Mouse (Mus musculus) lung, adult 18-20 months (tissue): Measurements from ENCODE around the gene Krt80.
A peak's percentile ranks its signal among the peaks of the same experiment; 100 is the strongest.

Source experiments
- DNase-seq, 2 experiments: peaks; one replicate each; pipeline ENCODE4 v3.0.0; 2022; ENCODE audit warnings: mixed read lengths in 2 of 2

Gene Krt80

DNA sequence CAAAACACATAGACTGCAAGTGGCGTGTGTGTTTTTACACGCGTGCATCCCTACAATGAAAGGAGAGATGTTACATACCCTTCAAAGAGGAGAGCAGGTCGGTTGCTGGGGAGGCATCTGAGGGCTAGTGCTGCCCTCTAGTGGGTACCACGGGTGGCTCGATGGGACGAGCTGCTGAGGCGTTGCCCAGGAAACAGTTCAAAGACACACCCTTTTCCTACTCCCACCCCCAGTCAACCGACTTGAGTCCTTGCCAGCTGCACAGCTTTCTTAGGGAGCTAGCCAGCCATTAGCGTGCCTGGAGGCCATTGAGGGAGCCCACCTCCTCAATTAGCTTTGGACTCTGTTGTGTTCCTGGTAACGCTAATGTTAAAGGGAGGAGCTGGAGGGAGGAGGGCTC, 54.1 kb downstream of the Krt80 start:
- peak; percentile 92 to 95 for DNase-seq

- DNase-seq: no peak
These were observed 54.6 kb downstream of the Krt80 start for GRCm38 (mm10) chr15:101315378-101315777.

DNA sequence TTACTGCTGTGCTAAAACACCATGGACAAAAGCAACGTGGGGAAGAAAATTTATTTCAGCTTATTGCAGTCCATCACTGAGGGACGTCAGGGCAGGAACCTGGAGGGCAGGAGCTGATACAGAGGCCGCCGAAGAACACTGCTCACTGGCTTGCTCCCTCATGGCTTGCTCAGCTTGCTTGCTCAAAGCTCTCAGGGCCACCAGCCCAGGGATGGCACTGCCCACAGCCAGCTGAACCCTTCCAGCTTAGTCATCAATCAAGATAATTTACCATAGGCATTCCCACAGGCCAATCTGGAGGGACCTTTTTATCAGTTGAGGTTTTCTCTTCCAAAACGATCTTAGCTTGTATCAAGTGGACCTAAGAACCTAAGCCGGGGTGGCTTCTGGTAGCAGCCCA, 58.0 kb downstream of the Krt80 start:
- DNase-seq: no peak

DNA sequence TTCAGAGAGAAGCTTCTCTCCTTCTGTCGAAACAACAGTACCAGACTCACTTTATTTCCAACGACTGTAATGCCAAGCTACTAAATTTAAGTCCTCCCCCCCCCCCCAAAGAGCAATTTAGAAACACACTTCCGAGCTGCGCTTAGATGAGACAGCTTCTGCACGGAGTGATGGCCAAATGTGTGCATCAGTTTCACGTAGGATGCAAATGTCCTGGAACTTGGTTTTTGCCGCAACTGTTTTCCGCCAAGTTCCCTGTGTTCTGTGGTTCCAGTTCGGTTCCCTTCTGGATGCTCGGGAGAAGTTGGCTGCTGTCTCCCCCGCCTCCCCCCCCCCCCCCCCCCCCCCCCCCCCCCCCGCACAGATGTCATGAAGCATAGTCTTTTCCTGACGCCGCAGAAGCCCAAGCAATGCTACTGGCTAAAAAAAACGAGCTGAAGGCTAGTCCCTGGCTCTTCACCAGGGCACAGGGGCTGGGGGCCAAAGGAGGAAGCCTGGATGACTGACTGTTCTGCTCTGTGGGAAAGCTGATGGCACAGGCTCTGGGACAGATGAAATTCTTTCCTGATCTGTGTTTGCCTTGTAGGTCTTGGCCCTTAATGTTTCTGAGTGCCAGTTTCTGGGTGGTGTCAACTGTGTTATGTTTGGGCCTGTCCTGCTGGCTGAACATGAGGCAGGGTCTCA, 58.7 kb downstream of the Krt80 start:
- no peak for DNase-seq

DNA sequence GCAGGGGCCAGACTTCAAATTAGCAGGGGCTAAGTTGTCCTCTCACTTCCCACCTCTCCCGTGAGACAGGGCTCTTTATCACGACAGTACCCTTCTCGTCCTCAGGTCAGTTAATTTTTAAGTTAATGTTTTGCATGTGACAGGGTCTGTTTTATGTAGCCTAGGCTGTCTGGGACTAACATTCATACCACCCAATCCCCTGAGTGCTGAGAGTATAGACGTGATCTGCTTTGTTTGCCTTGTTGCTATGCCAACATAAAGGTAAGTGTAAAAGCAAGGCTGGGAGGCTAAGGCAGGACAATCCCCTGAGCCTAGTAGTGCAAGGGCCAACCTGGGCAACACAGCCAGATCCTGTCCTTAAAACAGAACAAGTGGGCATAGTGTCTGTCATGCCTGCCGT, 60.5 kb downstream of the Krt80 start:
- no peak for DNase-seq

GRCm38 (mm10) chr15:101308440-101309348, 61.3 kb downstream of the Krt80 start:
- no peak for DNase-seq

- no peak for DNase-seq
These were observed 63.5 kb downstream of the Krt80 start for GRCm38 (mm10) chr15:101306459-101306858.

GRCm38 (mm10) chr15:101303830-101304229, 66.1 kb downstream of the Krt80 start:
- no peak for DNase-seq

- DNase-seq: no peak
These were observed 67.8 kb downstream of the Krt80 start for GRCm38 (mm10) chr15:101302201-101302600.

- no peak for DNase-seq
These were observed 69.8 kb downstream of the Krt80 start for GRCm38 (mm10) chr15:101300128-101300527.

GRCm38 (mm10) chr15:101299480-101299960, 70.4 kb downstream of the Krt80 start:
- no peak for DNase-seq

- no peak for DNase-seq
These were observed 71.4 kb downstream of the Krt80 start for GRCm38 (mm10) chr15:101298550-101298949.

DNA sequence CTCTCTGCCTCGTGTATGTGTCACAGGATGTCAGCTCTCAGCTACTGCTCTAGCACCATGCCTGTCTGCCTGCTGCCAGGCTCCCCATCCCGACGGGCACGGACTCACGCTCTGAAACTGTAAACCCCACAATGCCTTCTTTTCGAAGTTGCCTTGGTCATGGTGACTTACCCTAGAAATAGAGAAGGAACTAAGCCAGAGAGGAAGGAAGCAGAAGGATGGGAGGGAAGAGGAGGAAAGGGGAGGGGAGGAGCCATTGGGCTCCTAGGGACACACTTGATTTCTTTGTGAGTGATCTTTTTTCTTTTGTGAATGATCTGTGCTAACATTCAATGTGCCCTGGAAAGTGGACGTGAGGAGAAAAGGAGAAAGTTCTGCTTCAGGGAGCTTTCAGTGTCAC, 72.0 kb downstream of the Krt80 start:
- DNase-seq: no peak
